Mouse (Mus musculus): ENCODE data around the gene Kif2c.

DNA sequence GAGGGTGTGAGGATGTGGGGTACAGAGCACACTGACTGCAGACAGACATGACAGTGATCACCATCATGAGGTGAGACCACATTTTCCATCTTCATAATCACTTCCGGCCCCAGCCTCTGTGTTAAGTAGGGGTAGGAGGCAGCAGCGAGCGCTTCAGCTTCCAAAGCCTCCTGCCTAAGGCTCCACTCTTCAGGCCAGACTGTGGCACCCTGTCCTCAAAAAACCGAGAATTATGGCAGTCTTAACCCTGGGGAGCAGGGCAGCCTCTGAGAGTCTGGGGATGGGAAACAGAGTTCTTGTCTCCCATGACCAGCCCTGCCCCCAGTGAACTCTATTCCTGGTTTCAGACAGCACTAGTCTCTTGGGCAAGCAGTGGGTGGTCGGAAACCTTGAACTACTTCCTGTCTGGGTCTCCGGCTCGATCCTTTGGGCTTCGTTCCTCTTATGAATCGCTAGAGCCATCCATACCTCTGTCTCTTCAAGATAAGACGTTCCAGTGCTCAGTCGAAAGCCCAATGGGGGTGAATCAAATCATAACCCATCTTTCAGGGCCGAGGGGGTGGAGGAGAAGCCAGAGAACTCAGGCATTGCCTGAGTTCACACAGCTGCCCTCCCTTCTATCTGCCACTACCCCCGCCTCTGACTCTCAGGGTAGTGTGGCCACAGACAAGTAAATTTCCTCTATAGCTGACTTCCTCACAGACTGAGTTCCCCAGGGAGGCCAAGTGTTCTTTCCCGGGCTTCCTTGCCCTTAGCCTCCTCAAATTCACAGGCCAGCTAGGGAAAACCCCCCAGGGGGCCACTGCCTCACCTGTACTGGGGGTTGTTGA is 57.7 kb downstream of the Kif2c start:
- no peak for TF ChIP-seq GATA1 (IDR thresholded peaks at IDR 0.05; ENCODE audit: borderline replicate concordance, low read length)
- TF ChIP-seq FLI1 (IDR thresholded peaks at IDR 0.05; ENCODE audit: low read length) = no peak
